Comparison of ENCODE assay signal across 16 mouse cellular contexts in the genomic region with DNA sequence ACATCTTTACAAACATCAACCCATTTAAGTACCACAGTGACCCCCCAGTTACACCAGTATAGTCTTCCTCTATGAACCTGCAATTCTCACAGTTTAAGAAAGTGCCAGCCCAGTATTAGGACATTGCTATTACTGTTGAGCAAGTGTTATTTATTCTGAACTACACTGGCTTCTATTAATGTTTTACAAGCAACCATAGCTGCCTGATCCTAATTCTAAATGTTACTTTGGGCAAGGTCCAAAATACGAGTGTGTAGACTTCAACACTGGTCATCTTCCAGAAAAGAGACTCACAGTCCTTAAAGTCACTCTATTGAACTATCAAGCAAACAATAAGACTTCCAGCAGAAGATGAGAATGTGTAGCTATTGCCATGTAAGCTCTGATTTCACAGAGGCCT.
"Had no signal": no experiment of that assay in that cellular context is flagged by ENCODE, and none has a peak within 500 bp of the region (broad histone marks: within the 10 kb centered on the region; RNA-seq: fewer than 3 reads in every experiment).

No protein-coding gene starts in this region.

- H3K36me3 ChIP-seq: neural tube, embryonic 13.5 days; neural tube, embryonic 15.5 days; stomach, embryonic 15.5 days had no signal

- H3K4me2 ChIP-seq: neural tube, embryonic 13.5 days; neural tube, embryonic 15.5 days; stomach, embryonic 15.5 days had no signal

- H3K4me1 ChIP-seq: neural tube, embryonic 13.5 days; neural tube, embryonic 15.5 days; stomach, embryonic 15.5 days had no signal

- H3K9ac ChIP-seq: neural tube, embryonic 13.5 days; neural tube, embryonic 15.5 days; stomach, embryonic 15.5 days had no signal

- H3K4me3 ChIP-seq: neural tube, embryonic 13.5 days; neural tube, embryonic 15.5 days; stomach, embryonic 15.5 days had no signal

- H3K27me3 ChIP-seq: neural tube, embryonic 13.5 days; neural tube, embryonic 15.5 days; stomach, embryonic 15.5 days had no signal

- H3K27ac ChIP-seq: neural tube, embryonic 13.5 days; neural tube, embryonic 15.5 days; stomach, embryonic 15.5 days; stomach, postnatal 0 days had no signal

- DNase-seq: retina, postnatal 1 day; right cerebral cortex, adult 18-20 months; right cerebral cortex, postnatal 14 days; right cerebral cortex, postnatal 25 days; right cerebral cortex, postnatal 4 days; spleen, adult 18-20 months; thymus, adult 18-20 months; thymus, adult 2 months; thymus, postnatal 14 days; thymus, postnatal 25 days; thymus, postnatal 36 days; thymus, postnatal 4 days had no signal

- H3K9me3 ChIP-seq: neural tube, embryonic 13.5 days; neural tube, embryonic 15.5 days; stomach, embryonic 15.5 days had no signal
